Mouse (Mus musculus): ENCODE measurements around the gene Tmem231.

DNA sequence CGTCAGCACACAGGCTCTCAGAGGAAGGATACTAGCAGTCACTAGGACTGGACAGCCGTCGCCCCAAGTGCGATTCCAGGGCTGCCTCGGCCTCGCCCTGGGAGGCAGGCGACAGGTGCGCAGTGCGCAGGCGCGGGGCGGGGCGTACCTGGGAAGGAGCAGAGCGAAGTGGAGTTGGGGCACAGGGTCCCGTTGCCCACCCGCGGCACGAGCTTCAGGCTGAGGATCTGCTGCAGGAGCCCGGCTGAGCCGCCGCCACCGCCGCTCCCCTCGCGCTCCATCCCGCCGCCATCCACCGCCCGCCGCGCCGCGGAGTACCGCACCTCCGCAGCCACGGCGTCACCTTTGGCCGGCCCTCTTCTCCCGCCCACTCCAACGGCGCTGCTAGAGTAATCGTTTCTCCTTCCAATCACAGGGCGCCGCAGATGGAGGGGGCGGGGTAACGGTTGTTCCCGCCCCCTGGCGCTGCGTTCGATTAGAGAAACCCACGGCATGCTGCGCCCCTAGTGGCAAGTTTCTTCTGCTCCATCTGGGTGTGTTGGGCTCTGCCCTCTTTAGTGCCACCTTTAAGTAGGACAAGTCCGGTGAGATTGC, 57.2 kb downstream of the Tmem231 start, which contains the start of gene Tmem170:
- TF ChIP-seq CTCF (IDR thresholded peaks at IDR 0.05), result peak; percentile 97
- peak; percentile 94 for TF ChIP-seq POLR2A (IDR thresholded peaks at IDR 0.05; ENCODE audit: insufficient read depth, low read depth, low read length)
- TF ChIP-seq EP300 (IDR thresholded peaks at IDR 0.05; ENCODE audit: insufficient read depth, low read depth, low read length), result 0 out of 2 replicates have a peak, but pooled peaks have one; percentile 25
